Mouse (Mus musculus) layer of hippocampus, postnatal 10 days (tissue): Measurements from ENCODE around the gene Veph1. TPM values are rescaled to one million over a fixed set of nuclear protein-coding genes. Genes with fewer than 3 reads are reported as not detected.

Experiments
- DNase-seq, 2 experiments: peaks; one replicate each; pipeline ENCODE4 v3.0.0; 2021; ENCODE audit warnings: low spot score in 2 of 2
- long read RNA-seq: library from polyadenylated mRNA; stranded (forward); transcript quantifications from one replicate; pipeline ENCODE4 v2.0.0, GENCODE M21; 2023
- total RNA-seq, 2 experiments: library from RNA; stranded (reverse); gene quantifications; 2 replicates each; pipeline ENCODE4 v1.2.3; 2021

Veph1 gene
- total RNA-seq: 1 to 10 TPM; 2.2 TPM
- long read RNA-seq, partial matches to known transcripts: 0 of 5 reads
- long read RNA-seq, other reads (novel, unspliced or antisense): 4 of 5 reads

GRCm38 (mm10) chr3:66296545-66296944 is at the start of gene Veph1:
Veph1 (minus strand) TSS chr3:66296837.
- peak; percentile 15 to 24 for DNase-seq

- no peak for DNase-seq
Measured at GRCm38 (mm10) chr3:66340742-66341141, 44.1 kb upstream of the Veph1 start.

GRCm38 (mm10) chr3:66332401-66332729 is 35.7 kb upstream of the Veph1 start:
- no peak for DNase-seq

- peak; percentile 73 to 75 for DNase-seq
Measured at GRCm38 (mm10) chr3:66331592-66332400, 35.2 kb upstream of the Veph1 start.

GRCm38 (mm10) chr3:66330896-66331579 is 34.4 kb upstream of the Veph1 start:
- DNase-seq: no peak

GRCm38 (mm10) chr3:66325962-66326834 is 29.6 kb upstream of the Veph1 start:
- DNase-seq: peak; percentile 18 to 27

- peak; percentile 60 to 62 for DNase-seq
Measured at GRCm38 (mm10) chr3:66325486-66325951, 28.9 kb upstream of the Veph1 start.

- DNase-seq: no peak
Measured at GRCm38 (mm10) chr3:66314793-66315715, 18.4 kb upstream of the Veph1 start.

GRCm38 (mm10) chr3:66310586-66310985 is 13.9 kb upstream of the Veph1 start:
- DNase-seq: no peak

- no peak for DNase-seq
Measured at GRCm38 (mm10) chr3:66309531-66309930, 12.9 kb upstream of the Veph1 start.

GRCm38 (mm10) chr3:66295236-66295635 is 1.4 kb downstream of the Veph1 start:
- DNase-seq: no peak

GRCm38 (mm10) chr3:66294729-66295128 is 1.9 kb downstream of the Veph1 start:
- DNase-seq: no peak

- DNase-seq: peak; percentile 15 to 17
Measured at GRCm38 (mm10) chr3:66292356-66292946, 4.2 kb downstream of the Veph1 start.

GRCm38 (mm10) chr3:66263270-66263669 is 33.4 kb downstream of the Veph1 start:
- no peak for DNase-seq

GRCm38 (mm10) chr3:66262319-66262718 is 34.3 kb downstream of the Veph1 start:
- no peak for DNase-seq

- peak in 1 of 2 experiments; percentile 10 for DNase-seq
Measured at GRCm38 (mm10) chr3:66254504-66255105, 42.0 kb downstream of the Veph1 start.

GRCm38 (mm10) chr3:66251842-66252241 is 44.8 kb downstream of the Veph1 start:
- no peak for DNase-seq

GRCm38 (mm10) chr3:66240476-66240875 is 56.2 kb downstream of the Veph1 start:
- DNase-seq: no peak

- DNase-seq: peak; percentile 22 to 36
Measured at GRCm38 (mm10) chr3:66236234-66236871, 60.3 kb downstream of the Veph1 start.
